Mouse (Mus musculus) ES-Bruce4 (cell line): ENCODE results near the gene Slc7a7.
"Not testable (repeated sequence)": the region's sequence is repeated elsewhere in the genome, so short reads cannot be mapped to it uniquely, and the experiment has no call there.

Source experiments
- CTCF ChIP-seq: IDR thresholded peaks from one replicate; pipeline ENCODE4 v1.8.1; 2011; ENCODE audit warnings: low read depth, low read length
- EP300 ChIP-seq: IDR thresholded peaks from 2 replicates; pipeline ENCODE4 v1.6.1; 2011; ENCODE audit warnings: low read depth, low read length; ENCODE audit not compliant: insufficient read depth
- POLR2A ChIP-seq: IDR thresholded peaks from one replicate; pipeline ENCODE4 v1.8.1; 2011; ENCODE audit warnings: low read length; ENCODE audit not compliant: insufficient read depth

DNA sequence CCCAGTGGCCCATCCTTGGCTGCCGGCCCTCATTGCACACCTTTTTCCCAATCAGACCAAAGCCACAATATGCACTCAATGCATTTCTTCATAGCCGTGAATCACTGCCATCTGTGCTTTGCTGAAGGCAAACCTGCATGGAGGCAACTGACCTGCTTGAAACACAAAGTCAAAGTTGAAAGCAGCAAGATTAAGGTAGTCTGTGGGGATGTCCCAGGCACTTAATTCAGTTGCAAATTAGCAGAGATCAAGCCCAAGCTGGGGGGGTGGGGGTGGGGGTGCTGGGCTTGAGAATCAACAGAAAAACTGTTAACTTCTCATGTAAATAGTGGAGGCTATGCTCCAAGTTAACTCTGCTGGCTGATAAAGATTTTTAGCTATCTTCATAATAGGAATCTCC, 75.8 kb downstream of the Slc7a7 start:
- not testable (repeated sequence) for TF ChIP-seq CTCF, POLR2A
- TF ChIP-seq EP300, result peak; percentile 60; the same call in 1 of the 2 replicates
